Mouse (Mus musculus): Measurements from ENCODE around the gene Nme7. TPM values are rescaled to one million over a fixed set of nuclear protein-coding genes. Genes with fewer than 3 reads are reported as not detected.

Nme7 gene
- polyA plus RNA-seq, 1 experiment from 2014 or later: 43.7 TPM

- no peaks in the 10 kb centered on the region for H3K9me3 ChIP-seq (replicated peaks)
- 53% methylated on average over 12 of the region's 12 CpGs for WGBS
- no peaks in the 10 kb centered on the region for H3K36me3 ChIP-seq
- no peak for ATAC-seq (ENCODE audit: insufficient number of reproducible peaks, low FRiP score, low TSS enrichment, low read depth)
- no peak overlapping the region for H3K9ac ChIP-seq
- H3K27ac ChIP-seq (replicated peaks): no peak overlapping the region
- H3K4me2 ChIP-seq (replicated peaks): 0 out of 2 replicates have a peak overlapping the region, but pooled peaks have one; percentile 92
- H3K4me3 ChIP-seq (replicated peaks): peak overlapping the region; percentile 71; the same call in 1 of the 2 replicates
- peaks cover 53% of the 10 kb centered on the region for H3K27me3 ChIP-seq
- H3K4me1 ChIP-seq: peaks cover 32% of the 10 kb centered on the region
These were observed 155.4 kb downstream of the Nme7 start for GRCm38 (mm10) chr1:164459127-164459905.

GRCm38 (mm10) chr1:164460921-164461697 is 157.2 kb downstream of the Nme7 start:
- no peaks in the 10 kb centered on the region for H3K9me3 ChIP-seq (replicated peaks)
- no peak overlapping the region for H3K27ac ChIP-seq (replicated peaks)
- no peaks in the 10 kb centered on the region for H3K36me3 ChIP-seq
- no peak overlapping the region for H3K4me2 ChIP-seq (replicated peaks)
- H3K27me3 ChIP-seq: peaks cover 41% of the 10 kb centered on the region
- no peak for ATAC-seq (ENCODE audit: insufficient number of reproducible peaks, low FRiP score, low TSS enrichment, low read depth)
- H3K9ac ChIP-seq: no peak overlapping the region
- peaks cover 26% of the 10 kb centered on the region for H3K4me1 ChIP-seq
- no peak overlapping the region for H3K4me3 ChIP-seq (replicated peaks)
- WGBS: 66% methylated on average over 13 of the region's 13 CpGs

GRCm38 (mm10) chr1:164461726-164462125 is 157.8 kb downstream of the Nme7 start:
- Histone ChIP-seq H3K9ac (no peak overlapping the region), H3K4me1 (peaks cover 24% of the 10 kb centered on the region), H3K9me3 (replicated peaks) (no peaks in the 10 kb centered on the region), H3K4me3 (replicated peaks) (no peak overlapping the region), H3K36me3 (no peaks in the 10 kb centered on the region), H3K27me3 (peaks cover 34% of the 10 kb centered on the region), H3K27ac (replicated peaks) (no peak overlapping the region), H3K4me2 (replicated peaks) (no peak overlapping the region; the same call in 1 of the 2 replicates)
- ATAC-seq (ENCODE audit: insufficient number of reproducible peaks, low FRiP score, low TSS enrichment, low read depth): no peak
- 25% methylated on average over 10 of the region's 10 CpGs for WGBS

- Histone ChIP-seq H3K27ac (replicated peaks) (no peak overlapping the region), H3K4me2 (replicated peaks) (no peak overlapping the region), H3K4me1 (no peaks in the 10 kb centered on the region), H3K36me3 (no peaks in the 10 kb centered on the region), H3K27me3 (no peaks in the 10 kb centered on the region), H3K9ac (no peak overlapping the region), H3K9me3 (replicated peaks) (no peaks in the 10 kb centered on the region), H3K4me3 (replicated peaks) (no peak overlapping the region)
- ATAC-seq (ENCODE audit: insufficient number of reproducible peaks, low FRiP score, low TSS enrichment, low read depth): no peak
- WGBS: 90% methylated on average over 10 of the region's 10 CpGs
These were observed 163.5 kb downstream of the Nme7 start for GRCm38 (mm10) chr1:164467406-164467805.

- no peaks in the 10 kb centered on the region for H3K4me1 ChIP-seq
These were observed 164.4 kb downstream of the Nme7 start for GRCm38 (mm10) chr1:164468329-164468728.

GRCm38 (mm10) chr1:164470985-164471384 is 167.1 kb downstream of the Nme7 start:
- Histone ChIP-seq H3K4me2 (replicated peaks) (no peak overlapping the region), H3K36me3 (no peaks in the 10 kb centered on the region), H3K4me3 (replicated peaks) (no peak overlapping the region), H3K9me3 (replicated peaks) (no peaks in the 10 kb centered on the region), H3K9ac (no peak overlapping the region), H3K4me1 (no peaks in the 10 kb centered on the region), H3K27me3 (no peaks in the 10 kb centered on the region), H3K27ac (replicated peaks) (no peak overlapping the region)
- 71% methylated on average over 6 of the region's 6 CpGs for WGBS
- no peak for ATAC-seq (ENCODE audit: insufficient number of reproducible peaks, low FRiP score, low TSS enrichment, low read depth)

More at GRCm38 (mm10) chr1:164468329-164468728, 164.4 kb downstream of the Nme7 start:
- Histone ChIP-seq H3K36me3 (no peaks in the 10 kb centered on the region), H3K9ac (no peak overlapping the region), H3K27ac (replicated peaks) (no peak overlapping the region), H3K9me3 (replicated peaks) (no peaks in the 10 kb centered on the region), H3K4me2 (replicated peaks) (no peak overlapping the region), H3K4me3 (replicated peaks) (no peak overlapping the region), H3K27me3 (no peaks in the 10 kb centered on the region)
- ATAC-seq (ENCODE audit: insufficient number of reproducible peaks, low FRiP score, low TSS enrichment, low read depth): no peak
- 83% methylated on average over 8 of the region's 8 CpGs for WGBS

- H3K4me3 ChIP-seq (replicated peaks): no peak overlapping the region
- WGBS: 83% methylated on average over 5 of the region's 5 CpGs
- no peaks in the 10 kb centered on the region for H3K4me1 ChIP-seq
- no peaks in the 10 kb centered on the region for H3K9me3 ChIP-seq (replicated peaks)
- H3K36me3 ChIP-seq: no peaks in the 10 kb centered on the region
- H3K9ac ChIP-seq: no peak overlapping the region
- no peak overlapping the region for H3K27ac ChIP-seq (replicated peaks)
- H3K4me2 ChIP-seq (replicated peaks): no peak overlapping the region
- no peak for ATAC-seq (ENCODE audit: insufficient number of reproducible peaks, low FRiP score, low TSS enrichment, low read depth)
- no peaks in the 10 kb centered on the region for H3K27me3 ChIP-seq
These were observed 167.7 kb downstream of the Nme7 start for GRCm38 (mm10) chr1:164471632-164472031.

- Histone ChIP-seq H3K27me3 (no peaks in the 10 kb centered on the region), H3K4me2 (replicated peaks) (no peak overlapping the region), H3K9ac (no peak overlapping the region), H3K36me3 (no peaks in the 10 kb centered on the region), H3K4me3 (replicated peaks) (no peak overlapping the region), H3K27ac (replicated peaks) (no peak overlapping the region), H3K9me3 (replicated peaks) (no peaks in the 10 kb centered on the region), H3K4me1 (no peaks in the 10 kb centered on the region)
- 90% methylated on average over 7 of the region's 7 CpGs for WGBS
- ATAC-seq (ENCODE audit: insufficient number of reproducible peaks, low FRiP score, low TSS enrichment, low read depth): no peak
These were observed 169.5 kb downstream of the Nme7 start for GRCm38 (mm10) chr1:164473398-164473797.

GRCm38 (mm10) chr1:164474310-164474709 is 170.4 kb downstream of the Nme7 start:
- ATAC-seq (ENCODE audit: insufficient number of reproducible peaks, low FRiP score, low TSS enrichment, low read depth): no peak
- no peaks in the 10 kb centered on the region for H3K9me3 ChIP-seq (replicated peaks)
- H3K27ac ChIP-seq (replicated peaks): no peak overlapping the region
- no peak overlapping the region for H3K4me2 ChIP-seq (replicated peaks)
- no peak overlapping the region for H3K4me3 ChIP-seq (replicated peaks)
- H3K9ac ChIP-seq: no peak overlapping the region
- H3K27me3 ChIP-seq: no peaks in the 10 kb centered on the region
- no peaks in the 10 kb centered on the region for H3K4me1 ChIP-seq
- H3K36me3 ChIP-seq: no peaks in the 10 kb centered on the region
- 83% methylated on average over 6 of the region's 6 CpGs for WGBS

- Histone ChIP-seq H3K4me1 (no peaks in the 10 kb centered on the region), H3K4me3 (replicated peaks) (no peak overlapping the region), H3K9ac (no peak overlapping the region), H3K27me3 (no peaks in the 10 kb centered on the region), H3K27ac (replicated peaks) (no peak overlapping the region), H3K36me3 (no peaks in the 10 kb centered on the region), H3K9me3 (replicated peaks) (no peaks in the 10 kb centered on the region), H3K4me2 (replicated peaks) (no peak overlapping the region)
- no peak for ATAC-seq (ENCODE audit: insufficient number of reproducible peaks, low FRiP score, low TSS enrichment, low read depth)
- 72% methylated on average over 7 of the region's 7 CpGs for WGBS
These were observed 171.0 kb downstream of the Nme7 start for GRCm38 (mm10) chr1:164474778-164475511.

GRCm38 (mm10) chr1:164475895-164476294 is 172.0 kb downstream of the Nme7 start:
- no peak for ATAC-seq (ENCODE audit: insufficient number of reproducible peaks, low FRiP score, low TSS enrichment, low read depth)
- 71% methylated on average over 4 of the region's 4 CpGs for WGBS
- H3K36me3 ChIP-seq: no peaks in the 10 kb centered on the region
- H3K27me3 ChIP-seq: no peaks in the 10 kb centered on the region
- no peaks in the 10 kb centered on the region for H3K4me1 ChIP-seq
- H3K27ac ChIP-seq (replicated peaks): no peak overlapping the region
- H3K9me3 ChIP-seq (replicated peaks): no peaks in the 10 kb centered on the region
- no peak overlapping the region for H3K4me2 ChIP-seq (replicated peaks)
- no peak overlapping the region for H3K9ac ChIP-seq
- no peak overlapping the region for H3K4me3 ChIP-seq (replicated peaks)
